Comparison of ENCODE assay signal across 9 mouse cellular contexts in the genomic region with DNA sequence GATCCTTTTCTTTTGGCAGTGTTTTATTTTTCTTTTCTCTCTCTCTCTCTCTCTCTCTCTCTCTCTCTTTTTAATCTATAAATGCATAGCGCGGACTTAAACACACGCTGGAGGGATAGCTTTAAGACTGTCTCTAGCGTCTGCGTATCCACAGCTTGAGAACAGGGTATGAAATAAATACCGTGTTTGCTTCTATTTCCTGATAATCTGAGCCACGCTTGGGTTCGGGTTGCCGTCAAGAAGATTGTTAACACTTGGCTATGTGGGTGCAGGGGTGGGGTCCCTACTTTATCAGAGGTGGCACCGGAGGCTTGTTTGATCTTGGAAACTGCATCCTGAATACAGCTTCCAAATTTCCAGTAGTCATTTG. TPM values are rescaled to one million over a fixed set of nuclear protein-coding genes. Genes with fewer than 3 reads are reported as not detected.
DNase-seq lines count a peak whose midpoint lies in the region; ATAC-seq lines count a peak whose summit lies in the region.
"Had no signal": no experiment of that assay in that cellular context is flagged by ENCODE, and none has a peak within 500 bp of the region (broad histone marks: within the 10 kb centered on the region; RNA-seq: fewer than 3 reads in every experiment).

No protein-coding gene starts in this region.

- ATAC-seq in lung, embryonic 16.5 days (ENCODE audit: low read depth) = no peak
- ATAC-seq in stomach, embryonic 15.5 days (ENCODE audit: insufficient read depth, low FRiP score, low read depth) = no peak

- no peaks in the 10 kb centered on the region for H3K4me1 ChIP-seq in lung, embryonic 16.5 days (replicated peaks; ENCODE audit: control insufficient read depth, insufficient read depth, low read length)
- H3K4me1 ChIP-seq in limb, embryonic 10.5 days = peaks cover 15% of the 10 kb centered on the region
- no peaks in the 10 kb centered on the region for H3K4me1 ChIP-seq in stomach, embryonic 15.5 days

- no peaks in the 10 kb centered on the region for H3K9me3 ChIP-seq in lung, embryonic 16.5 days (ENCODE audit: control insufficient read depth, low read length)
- H3K9me3 ChIP-seq in limb, embryonic 10.5 days (replicated peaks) = no peaks in the 10 kb centered on the region
- H3K9me3 ChIP-seq in stomach, embryonic 15.5 days = no peaks in the 10 kb centered on the region

- H3K4me2 ChIP-seq in lung, embryonic 16.5 days (ENCODE audit: low read depth, low read length) = peak overlapping the region; percentile 61
- H3K4me2 ChIP-seq in stomach, embryonic 15.5 days = peak overlapping the region; percentile 54

- 7% methylated on average over 10 of the region's 10 CpGs for WGBS in lung, embryonic 16.5 days
- WGBS in limb, embryonic 10.5 days = 9% methylated on average over 10 of the region's 10 CpGs
- 7% methylated on average over 10 of the region's 10 CpGs for WGBS in stomach, embryonic 15.5 days

- H3K4me3 ChIP-seq in lung, embryonic 16.5 days (ENCODE audit: low read length) = peak overlapping the region; percentile 32
- peak overlapping the region; percentile 45 for H3K4me3 ChIP-seq in limb, embryonic 10.5 days
- H3K4me3 ChIP-seq in stomach, embryonic 15.5 days (replicated peaks) = peak overlapping the region; percentile 27

- H3K27me3 ChIP-seq in lung, embryonic 16.5 days (ENCODE audit: control insufficient read depth, insufficient read depth, low read depth, low read length) = no peaks in the 10 kb centered on the region
- no peaks in the 10 kb centered on the region for H3K27me3 ChIP-seq in limb, embryonic 10.5 days (ENCODE audit: low read depth, poor library complexity, severe bottlenecking)
- no peaks in the 10 kb centered on the region for H3K27me3 ChIP-seq in stomach, embryonic 15.5 days (replicated peaks)

- no peaks in the 10 kb centered on the region for H3K36me3 ChIP-seq in lung, embryonic 16.5 days (ENCODE audit: control insufficient read depth, insufficient read depth, low read length)
- H3K36me3 ChIP-seq in limb, embryonic 10.5 days = no peaks in the 10 kb centered on the region
- no peaks in the 10 kb centered on the region for H3K36me3 ChIP-seq in stomach, embryonic 15.5 days

- H3K27ac ChIP-seq in lung, embryonic 16.5 days (ENCODE audit: low read length) = no peak overlapping the region
- H3K27ac ChIP-seq in limb, embryonic 10.5 days = no peak overlapping the region
- no peak overlapping the region for H3K27ac ChIP-seq in stomach, embryonic 15.5 days

- H3K9ac ChIP-seq in lung, embryonic 16.5 days (ENCODE audit: low read length) = no peak overlapping the region
- H3K9ac ChIP-seq in stomach, embryonic 15.5 days = no peak overlapping the region

- peak; percentile 32 for DNase-seq in embryo, embryonic 10.5 days (ENCODE audit: low spot score)
- no peak for DNase-seq in embryo, embryonic 10 days (ENCODE audit: low spot score)
- DNase-seq in lung, postnatal 10 days = no peak
- DNase-seq in limb, embryonic 10.5 days (ENCODE audit: low spot score) = no peak
- DNase-seq in adrenal gland, postnatal 10 days = no peak
- no peak for DNase-seq in thymus, adult 18-20 months
- DNase-seq: adrenal gland, postnatal 25 days had no signal

RNA-seq across cellular contexts. Expression of gene Lrrtm4, which starts 1.2 kb away (rescaled TPM):
- polyA plus RNA-seq in lung, embryonic 16.5 days (2015; fragmentation: Nextera tagmentation; extraction: Ambion mirVana) = 0.36 and 0.68 TPM in 2 replicates
- 1.9 and 2.3 TPM in 2 replicates for polyA plus RNA-seq in limb, embryonic 10.5 days (2016; fragmentation: Nextera tagmentation; extraction: Ambion mirVana)
- polyA plus RNA-seq in stomach, embryonic 15.5 days (2015; fragmentation: Nextera tagmentation; extraction: Ambion mirVana) = 0.97 and 1.1 TPM in 2 replicates
- total RNA-seq in adrenal gland, postnatal 10 days (2021) = 1 to 10 TPM; 2.9 to 3.5 TPM
